Mouse (Mus musculus) liver, embryonic 14.5 days (tissue): ENCODE data around the gene Ndufaf3. TPM values are rescaled to one million over a fixed set of nuclear protein-coding genes. Genes with fewer than 3 reads are reported as not detected.
"Not testable (repeated sequence)": the region's sequence is repeated elsewhere in the genome, so short reads cannot be mapped to it uniquely, and the experiment has no call there.

ENCODE experiments used
- ATAC-seq: fragments of 200-750 bp; cut with Nextera tagmentation; 2 replicates; pipeline ENCODE4 v1.8.0; 2017; ENCODE audit warnings: moderate number of reproducible peaks, mild to moderate bottlenecking, moderate library complexity; ENCODE audit not compliant: insufficient read depth
- DNase-seq, 3 experiments: peaks; one replicate each; pipeline ENCODE4 v3.0.0-alpha.2; 2012 to 2013; ENCODE audit warnings: low read depth in 3 of 3, low spot score in 3 of 3
- H3K27ac ChIP-seq: fragments of 300-500 bp; sonication (generic); 2 replicates; pipeline ENCODE4 v1.5.1; 2014; ENCODE audit warnings: moderate library complexity, mild to moderate bottlenecking, control low read depth, inconsistent platforms
- H3K27me3 ChIP-seq: fragments of 300-500 bp; sonication (generic); 2 replicates; pipeline ENCODE4 v1.6.1; 2014; ENCODE audit warnings: mild to moderate bottlenecking, low read length, moderate library complexity; ENCODE audit not compliant: control insufficient read depth, insufficient read depth
- H3K36me3 ChIP-seq: fragments of 300-500 bp; sonication (generic); replicated peaks from 2 replicates; pipeline ENCODE4 v1.6.1; 2014; ENCODE audit warnings: low read depth; ENCODE audit not compliant: control insufficient read depth, insufficient read depth
- H3K4me1 ChIP-seq, 2 experiments: fragments of 200-500 bp in 1 of 2; fragments of 300-500 bp in 1 of 2; sonication (generic) in 1 of 2; replicated peaks; 2 replicates each; pipeline ENCODE4 v1.6.1; 2012 to 2014; ENCODE audit warnings: antibody characterized with exemption in 1 of 2, inconsistent platforms in 1 of 2, low read length in 1 of 2; ENCODE audit not compliant: control insufficient read depth in 2 of 2, insufficient read depth in 2 of 2
- H3K4me2 ChIP-seq: fragments of 300-500 bp; sonication (generic); 2 replicates; pipeline ENCODE4 v1.6.1; 2014; ENCODE audit warnings: low read depth, mild to moderate bottlenecking, control low read depth, moderate library complexity
- H3K4me3 ChIP-seq, 2 experiments: fragments of 200-500 bp in 1 of 2; fragments of 300-500 bp in 1 of 2; sonication (generic) in 1 of 2; 2 replicates each; pipeline ENCODE4 v1.5.1; 2012 to 2014; ENCODE audit warnings: low read depth in 2 of 2, low read length in 2 of 2, mild to moderate bottlenecking in 2 of 2, control low read depth in 1 of 2, inconsistent platforms in 1 of 2, moderate library complexity in 1 of 2; ENCODE audit not compliant: insufficient read depth in 1 of 2
- H3K9ac ChIP-seq: fragments of 300-500 bp; sonication (generic); replicated peaks from 2 replicates; pipeline ENCODE4 v1.6.1; 2014; ENCODE audit warnings: mild to moderate bottlenecking, control low read depth, moderate library complexity
- H3K9me3 ChIP-seq: fragments of 300-500 bp; sonication (generic); 2 replicates; pipeline ENCODE4 v1.6.1; 2016; ENCODE audit warnings: low read length, mixed read lengths; ENCODE audit not compliant: control insufficient read depth
- CTCF ChIP-seq: IDR thresholded peaks from 2 replicates; pipeline ENCODE4 v1.5.1; 2016; ENCODE audit warnings: antibody characterized with exemption, low read depth, control low read depth
- EP300 ChIP-seq: IDR thresholded peaks from 2 replicates; pipeline ENCODE4 v1.6.1; 2016; ENCODE audit warnings: antibody characterized with exemption, low read depth
- WGBS: fragments of 180-500 bp; shearing (Covaris S2); extraction: QIAGEN DNeasy Blood & Tissue Kit; methylation state at CpG from one replicate; pipeline ENCODE4 v1.1.7; 2014; ENCODE audit not compliant: insufficient replicate concordance; 5-methylcytosine and 5-hydroxymethylcytosine counted together
- polyA plus RNA-seq, 2 experiments: library from polyadenylated mRNA; depleted of rRNA in 1 of 2; stranded (reverse) in 1 of 2; unstranded in 1 of 2; fragments of >200 nt; fragmentation: Nextera tagmentation in 1 of 2; extraction: Ambion mirVana in 1 of 2; gene quantifications; 2 replicates each; pipeline versions ENCODE4 v1.2.1 to v1.2.3; 2012 to 2014

Gene Ndufaf3
- polyA plus RNA-seq (2012; rRNA removed) = 8.9 and 12.1 TPM in 2 replicates
- 36.1 and 36.9 TPM in 2 replicates for polyA plus RNA-seq (2014; fragmentation: Nextera tagmentation; extraction: Ambion mirVana)

DNA sequence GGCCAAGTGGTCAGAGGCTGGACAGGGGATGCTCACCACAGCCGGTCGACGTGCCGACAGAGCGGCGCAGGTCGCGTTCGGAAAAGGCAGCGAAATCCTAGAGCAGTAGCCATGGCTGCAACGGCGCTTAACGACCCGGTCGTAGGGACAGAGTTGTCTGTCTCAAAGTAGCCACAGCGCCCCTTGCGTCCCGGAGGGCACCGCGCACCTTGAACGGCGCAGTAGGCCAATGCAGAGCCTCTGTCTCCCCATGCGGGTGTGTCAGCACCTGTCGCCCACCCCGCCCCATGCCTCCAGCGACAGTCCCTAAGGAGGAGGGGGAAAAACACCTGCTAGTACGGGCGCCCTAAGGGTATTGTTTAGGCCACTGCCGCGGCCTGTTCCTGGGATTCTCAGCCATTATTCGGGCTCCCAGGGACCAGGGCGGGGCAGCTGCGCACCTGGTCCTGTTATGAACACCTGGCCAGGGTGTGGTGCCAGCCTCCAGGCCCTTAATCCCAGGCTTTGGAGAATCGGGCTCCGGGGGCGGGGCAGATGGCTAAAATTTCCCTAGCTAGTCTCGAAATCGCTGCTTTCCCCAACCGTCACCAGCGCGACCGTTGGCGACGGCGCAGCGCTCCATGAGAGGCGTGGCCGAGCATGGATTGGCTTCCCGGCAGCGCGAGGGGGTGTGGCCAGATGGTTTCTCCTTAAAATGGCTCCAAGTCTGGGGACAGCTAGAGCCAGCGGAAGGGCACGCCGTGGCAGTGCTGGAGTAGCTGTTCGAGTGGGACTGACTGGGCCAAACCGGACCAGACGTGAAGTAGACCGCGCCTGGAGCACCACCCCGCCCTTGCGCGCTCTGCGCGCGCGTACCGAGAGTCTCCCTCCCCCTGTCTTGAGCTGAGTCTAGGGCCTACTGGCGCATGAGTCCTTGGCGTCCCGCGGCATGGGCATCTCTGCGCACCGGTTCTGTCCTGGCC is at the start of gene Ndufaf3:
Gene Ndufaf3 (minus strand): TSS at position 620 of the 962 bp plus-strand sequence.
- TF ChIP-seq CTCF (peak; percentile 99), EP300 (peak; percentile 29)
- Histone ChIP-seq H3K36me3 (peaks cover 28% of the 10 kb centered on the region), H3K4me3 (peak within 1 kb of the TSS; percentile 83 to 86), H3K4me2 (peak within 1 kb of the TSS; percentile 99), H3K27me3 (no peaks in the 10 kb centered on the region), H3K27ac (peak within 1 kb of the TSS; percentile 93), H3K4me1 (peaks cover 17 to 26% of the 10 kb centered on the region in 2 experiments), H3K9ac (peak within 1 kb of the TSS; percentile 87), H3K9me3 (no peaks in the 10 kb centered on the region)
- ATAC-seq (peak; percentile 83), DNase-seq (peak; percentile 88 to 92 (median 89))
- under 1% methylated on average over 73 of the region's 73 CpGs for WGBS

DNA sequence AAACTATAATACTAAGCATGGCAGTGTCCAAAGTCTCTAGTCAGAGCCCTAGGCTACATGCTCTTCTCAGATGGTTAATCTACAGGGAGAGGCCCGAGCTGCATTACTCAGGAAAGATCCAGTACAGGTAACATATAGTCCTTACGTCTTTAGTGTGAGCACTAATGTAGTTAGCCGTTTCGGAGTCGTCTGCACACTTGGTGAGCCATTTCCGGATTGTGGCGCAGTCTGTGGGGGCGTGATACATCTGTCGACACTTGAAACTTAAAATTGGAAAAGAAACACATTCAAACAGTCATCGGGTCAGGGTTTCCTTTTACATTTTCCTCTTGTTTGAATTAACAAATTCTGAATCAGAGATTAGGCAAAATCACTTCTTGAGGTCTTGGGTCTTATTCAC is 44.3 kb upstream of the Ndufaf3 start:
- H3K9me3 ChIP-seq = no peaks in the 10 kb centered on the region
- ATAC-seq (no peak), DNase-seq (no peak)
- no peaks in the 10 kb centered on the region for H3K27me3 ChIP-seq
- H3K4me3 ChIP-seq = no peak overlapping the region
- no peak overlapping the region for H3K27ac ChIP-seq
- peaks cover 3 to 6% of the 10 kb centered on the region in 2 experiments; a peak in 1 of 4 replicates for H3K4me1 ChIP-seq
- H3K9ac ChIP-seq = no peak overlapping the region
- WGBS = 92% methylated on average over 10 of the region's 10 CpGs
- H3K36me3 ChIP-seq = peaks cover 76% of the 10 kb centered on the region
- H3K4me2 ChIP-seq = no peak overlapping the region
- TF ChIP-seq CTCF (no peak), EP300 (no peak)

DNA sequence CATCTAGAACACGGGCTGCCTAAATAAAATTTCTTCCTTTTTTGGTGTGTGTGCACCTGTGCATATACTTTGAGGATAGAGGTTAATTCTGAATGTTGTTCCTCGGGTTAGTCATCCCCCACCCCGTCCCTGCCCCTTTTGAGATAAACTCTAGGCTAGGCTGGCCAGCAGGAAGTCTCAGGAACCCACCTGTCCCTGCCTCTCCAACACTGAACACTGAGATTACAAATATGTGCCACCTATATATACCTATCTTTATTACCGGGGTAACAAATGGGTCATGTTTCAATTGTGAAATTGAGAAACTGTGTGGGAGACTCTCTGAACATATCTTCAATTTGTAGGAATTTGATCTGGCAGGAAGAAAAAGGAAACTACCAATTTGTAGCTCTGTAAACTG is 41.7 kb upstream of the Ndufaf3 start:
- H3K36me3 ChIP-seq = peaks cover 81% of the 10 kb centered on the region
- no peak overlapping the region for H3K4me2 ChIP-seq
- no peak for ATAC-seq
- no peak overlapping the region for H3K9ac ChIP-seq
- no peak for TF ChIP-seq CTCF
- H3K27ac ChIP-seq = no peak overlapping the region
- H3K4me3 ChIP-seq = no peak overlapping the region
- DNase-seq = no peak
- no peaks in the 10 kb centered on the region for H3K9me3 ChIP-seq
- H3K4me1 ChIP-seq = peaks cover 3 to 6% of the 10 kb centered on the region in 2 experiments; a peak in 1 of 4 replicates
- no peaks in the 10 kb centered on the region for H3K27me3 ChIP-seq
- WGBS = 61% methylated on average over 4 of the region's 4 CpGs

DNA sequence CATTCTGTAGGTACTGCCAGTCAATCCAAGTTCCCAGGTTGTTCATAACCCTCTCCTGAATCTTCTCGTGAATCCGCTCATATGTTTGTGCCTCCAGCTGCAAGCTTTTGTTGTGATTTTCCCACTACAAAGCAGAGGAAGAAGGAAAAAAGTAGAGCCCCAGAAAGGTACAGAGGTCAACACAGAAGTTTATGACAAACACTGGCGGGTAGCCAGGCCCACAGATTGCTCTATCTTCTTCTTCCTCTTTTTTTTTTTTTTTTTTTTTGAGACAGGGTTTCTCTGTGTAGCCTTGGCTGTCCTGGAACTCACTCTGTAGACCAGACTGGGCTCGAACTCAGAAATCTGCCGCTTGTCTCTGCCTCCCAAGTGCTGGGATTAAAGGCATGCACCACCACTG is 40.7 kb upstream of the Ndufaf3 start:
- not testable (repeated sequence) for H3K9ac ChIP-seq, H3K4me2 ChIP-seq, H3K4me3 ChIP-seq, H3K27me3 ChIP-seq, H3K27ac ChIP-seq, ATAC-seq, DNase-seq, H3K4me1 ChIP-seq, H3K9me3 ChIP-seq
- WGBS = 72% methylated on average over 5 of the region's 5 CpGs
- H3K36me3 ChIP-seq = peaks cover 83% of the 10 kb centered on the region

DNA sequence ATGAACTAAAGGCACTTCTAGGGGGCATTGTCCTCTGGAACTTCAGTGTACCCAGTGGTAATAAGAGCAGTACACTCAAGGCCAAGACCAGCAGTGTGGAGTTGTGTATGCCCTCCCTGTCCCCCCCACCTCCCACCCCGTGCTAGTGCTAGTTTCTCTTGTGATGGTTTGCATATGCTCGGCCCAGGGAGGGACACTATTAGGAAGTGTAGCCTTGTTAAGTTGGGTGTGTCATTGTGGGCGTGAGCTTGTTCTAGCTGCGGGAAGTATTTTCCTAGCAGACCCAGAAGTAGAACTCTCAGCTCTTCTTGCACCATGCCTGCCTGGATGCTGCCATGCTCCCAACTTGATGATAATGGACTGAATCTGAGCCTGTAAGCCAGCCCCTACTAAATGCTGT is 34.8 kb upstream of the Ndufaf3 start:
- H3K27ac ChIP-seq = no peak overlapping the region
- H3K27me3 ChIP-seq = no peaks in the 10 kb centered on the region; the same call in 1 of the 2 replicates
- no peak overlapping the region for H3K9ac ChIP-seq
- ATAC-seq = no peak
- H3K4me2 ChIP-seq = no peak overlapping the region
- H3K4me3 ChIP-seq = no peak overlapping the region
- peaks cover 31% of the 10 kb centered on the region for H3K36me3 ChIP-seq
- H3K4me1 ChIP-seq = no peaks in the 10 kb centered on the region
- DNase-seq = no peak
- 54% methylated on average over 4 of the region's 4 CpGs for WGBS
- no peaks in the 10 kb centered on the region for H3K9me3 ChIP-seq
- TF ChIP-seq CTCF = no peak
- no peak for TF ChIP-seq EP300
